Mouse (Mus musculus): ENCODE measurements around the gene Tectb. TPM values are rescaled to one million over a fixed set of nuclear protein-coding genes. Genes with fewer than 3 reads are reported as not detected.
A peak's percentile ranks its signal among the peaks of the same experiment; 100 is the strongest.

Tectb gene
- polyA plus RNA-seq, 1 experiment from 2014 or later, result not detected

DNA sequence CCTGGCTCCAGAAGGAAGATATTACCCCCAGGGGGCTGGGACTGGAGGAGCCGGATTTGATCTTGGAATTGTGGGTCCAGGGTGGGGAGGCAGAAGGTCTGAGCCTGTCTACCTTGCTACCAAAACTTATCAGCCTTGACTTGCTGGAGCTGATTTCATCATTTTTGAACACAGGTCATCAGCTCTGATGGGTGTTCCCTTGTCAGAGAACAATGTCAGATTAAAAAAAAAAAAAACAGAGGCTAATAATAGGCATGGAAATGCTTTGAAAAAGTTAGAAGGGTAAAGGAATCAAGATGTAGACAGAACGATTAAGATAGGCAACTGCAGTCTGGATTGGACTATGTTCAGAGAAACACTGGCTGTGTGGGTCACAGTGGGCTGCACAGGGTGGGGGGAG is 11.1 kb downstream of the Tectb start:
- ATAC-seq (ENCODE audit: extremely low read depth, insufficient number of reproducible peaks, low FRiP score, low TSS enrichment), result no peak
- Histone ChIP-seq H3K4me3 (no peak overlapping the region), H3K4me2 (no peak overlapping the region), H3K9me3 (no peaks in the 10 kb centered on the region), H3K9ac (no peak overlapping the region), H3K27ac (replicated peaks) (no peak overlapping the region), H3K36me3 (no peaks in the 10 kb centered on the region), H3K4me1 (peaks cover 23% of the 10 kb centered on the region), H3K27me3 (replicated peaks) (no peaks in the 10 kb centered on the region)
- 58% methylated on average over 2 of the region's 2 CpGs for WGBS

DNA sequence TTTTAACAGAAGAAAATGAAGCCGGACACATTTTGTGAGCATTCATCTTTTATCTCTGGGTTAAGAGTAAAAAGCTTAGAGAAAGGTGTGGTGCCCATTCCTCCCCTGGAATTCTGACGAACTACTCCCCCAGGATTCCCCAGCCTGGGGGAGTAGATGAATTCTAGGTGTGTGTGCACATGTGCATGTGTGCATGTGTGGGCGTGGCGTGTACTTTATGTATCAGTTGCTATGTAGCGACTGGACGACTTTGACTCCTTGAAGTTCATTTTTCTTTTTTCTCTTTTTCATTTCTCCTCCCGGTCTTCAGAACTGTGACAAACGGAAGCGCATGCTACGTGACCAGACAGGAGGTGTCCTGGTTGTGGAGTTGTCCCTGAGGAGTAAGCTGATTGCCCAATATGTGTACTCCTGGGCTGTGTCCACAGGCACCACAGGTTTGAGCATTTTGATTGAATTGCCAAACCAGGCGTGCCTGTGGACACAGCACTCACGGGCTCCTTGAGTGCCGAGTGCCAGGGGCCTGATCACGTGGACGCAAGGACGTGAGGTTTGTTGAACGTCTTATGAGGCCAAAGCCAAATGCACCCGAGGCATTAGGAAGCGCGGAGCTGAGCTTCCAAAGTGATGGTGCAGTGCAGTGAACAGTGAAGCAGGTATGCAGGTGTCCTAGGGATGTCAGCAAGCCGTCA is 11.9 kb downstream of the Tectb start:
- H3K4me3 ChIP-seq, result no peak overlapping the region
- no peak overlapping the region for H3K4me2 ChIP-seq
- no peak overlapping the region for H3K27ac ChIP-seq (replicated peaks)
- 79% methylated on average over 21 of the region's 21 CpGs for WGBS
- H3K9ac ChIP-seq, result no peak overlapping the region
- no peak for ATAC-seq (ENCODE audit: extremely low read depth, insufficient number of reproducible peaks, low FRiP score, low TSS enrichment)
- no peaks in the 10 kb centered on the region for H3K9me3 ChIP-seq
- no peaks in the 10 kb centered on the region for H3K27me3 ChIP-seq (replicated peaks)
- peaks cover 23% of the 10 kb centered on the region for H3K4me1 ChIP-seq
- H3K36me3 ChIP-seq, result no peaks in the 10 kb centered on the region

DNA sequence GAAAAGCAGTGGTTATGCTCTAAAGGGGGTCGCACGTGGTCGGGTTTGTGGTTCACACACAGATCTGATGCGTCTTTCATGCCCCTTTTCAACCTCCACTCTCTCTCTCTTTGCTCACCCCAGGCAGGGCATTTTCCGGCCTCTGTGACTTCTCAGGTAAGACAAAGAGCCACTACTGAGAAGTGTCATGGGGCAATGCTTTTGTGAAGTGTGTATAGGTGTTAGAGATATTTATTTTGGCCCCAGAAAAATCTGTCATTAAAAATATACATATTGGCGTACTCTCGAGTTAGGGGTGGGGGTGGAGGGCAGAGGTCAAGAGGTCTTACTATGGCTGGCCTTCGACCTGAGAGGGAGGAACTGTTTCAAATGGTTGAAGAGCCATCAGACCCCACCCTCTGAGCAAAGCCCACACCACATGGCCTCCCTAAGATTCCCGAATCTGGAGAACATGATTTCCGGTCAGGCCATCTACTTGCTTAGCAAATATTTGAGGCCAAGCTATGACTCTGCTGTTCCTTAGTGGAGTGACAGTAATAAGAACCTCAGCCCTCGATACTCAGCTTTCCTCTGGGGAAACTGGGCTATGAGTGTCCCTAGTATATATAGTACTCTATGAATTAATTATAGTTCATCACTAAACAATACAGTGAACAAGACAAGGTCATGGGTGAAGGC is 13.3 kb downstream of the Tectb start:
- Histone ChIP-seq H3K4me3 (no peak overlapping the region), H3K9ac (no peak overlapping the region), H3K36me3 (no peaks in the 10 kb centered on the region), H3K27me3 (replicated peaks) (0 out of 2 replicates have a peak, but pooled peaks cover under 1% of the 10 kb centered on the region), H3K4me2 (no peak overlapping the region), H3K4me1 (peaks cover 23% of the 10 kb centered on the region), H3K9me3 (no peaks in the 10 kb centered on the region), H3K27ac (replicated peaks) (no peak overlapping the region)
- WGBS, result 75% methylated on average over 11 of the region's 11 CpGs
- no peak for ATAC-seq (ENCODE audit: extremely low read depth, insufficient number of reproducible peaks, low FRiP score, low TSS enrichment)

DNA sequence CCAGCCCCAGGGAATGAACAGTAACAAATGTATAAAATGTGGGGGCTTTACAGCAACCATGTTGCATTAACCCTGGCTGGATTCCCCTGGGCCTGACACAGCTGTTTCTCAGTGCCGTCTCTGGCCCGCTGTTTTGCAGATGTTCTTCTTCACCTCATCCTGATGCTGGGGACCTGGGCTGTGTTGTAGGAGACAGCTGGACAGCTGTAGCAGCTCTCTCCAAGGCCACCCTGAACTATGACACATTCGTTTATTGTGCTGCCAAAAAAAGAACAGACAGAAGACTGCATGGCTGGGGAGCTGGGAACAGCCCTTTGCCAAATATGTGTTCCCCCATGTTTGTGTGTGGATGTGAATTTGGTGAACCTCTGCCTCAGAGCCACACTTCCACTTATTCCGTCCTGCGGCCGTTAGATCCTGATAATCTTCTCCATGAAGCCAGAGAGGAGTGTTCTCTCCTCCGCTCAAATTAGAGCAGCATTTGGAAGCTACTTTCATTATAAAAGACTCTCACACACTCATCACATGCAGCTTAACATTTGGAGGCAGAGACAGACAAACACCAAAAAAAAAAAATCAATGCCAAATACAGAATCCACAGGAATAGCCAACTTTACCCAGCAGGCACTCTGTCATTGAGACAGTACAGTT is 14.1 kb downstream of the Tectb start:
- H3K4me3 ChIP-seq, result no peak overlapping the region
- H3K9ac ChIP-seq, result no peak overlapping the region
- H3K4me1 ChIP-seq, result peaks cover 22% of the 10 kb centered on the region
- no peak overlapping the region for H3K4me2 ChIP-seq
- no peaks in the 10 kb centered on the region for H3K36me3 ChIP-seq
- WGBS, result 53% methylated on average over 7 of the region's 7 CpGs
- no peaks in the 10 kb centered on the region for H3K9me3 ChIP-seq
- 0 out of 2 replicates have a peak, but pooled peaks cover 3% of the 10 kb centered on the region for H3K27me3 ChIP-seq (replicated peaks)
- no peak for ATAC-seq (ENCODE audit: extremely low read depth, insufficient number of reproducible peaks, low FRiP score, low TSS enrichment)
- H3K27ac ChIP-seq (replicated peaks), result no peak overlapping the region

DNA sequence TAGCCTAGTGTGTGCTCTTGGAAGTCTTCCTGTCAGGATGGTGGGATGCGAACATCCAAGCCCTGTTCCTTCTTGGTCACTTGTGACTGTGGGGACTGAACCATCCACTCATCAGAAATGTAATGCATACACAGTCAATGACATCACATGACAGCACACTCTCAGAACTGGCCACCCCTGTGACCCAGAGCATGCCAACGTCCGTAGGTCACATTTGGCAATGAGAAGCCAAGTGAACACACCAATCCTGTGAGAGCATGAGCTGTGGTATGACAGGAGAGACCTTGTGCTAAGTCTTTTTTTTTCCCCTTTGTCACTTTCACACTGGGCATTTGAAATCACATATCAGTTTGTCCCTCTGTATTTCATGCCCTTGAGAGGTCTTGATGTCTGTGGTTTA is 15.0 kb downstream of the Tectb start:
- Histone ChIP-seq H3K9me3 (no peaks in the 10 kb centered on the region), H3K4me2 (no peak overlapping the region), H3K4me3 (no peak overlapping the region), H3K9ac (no peak overlapping the region), H3K27me3 (replicated peaks) (0 out of 2 replicates have a peak, but pooled peaks cover 6% of the 10 kb centered on the region), H3K27ac (replicated peaks) (no peak overlapping the region), H3K36me3 (no peaks in the 10 kb centered on the region), H3K4me1 (peaks cover 16% of the 10 kb centered on the region)
- 77% methylated on average over 3 of the region's 3 CpGs for WGBS
- ATAC-seq (ENCODE audit: extremely low read depth, insufficient number of reproducible peaks, low FRiP score, low TSS enrichment), result no peak

DNA sequence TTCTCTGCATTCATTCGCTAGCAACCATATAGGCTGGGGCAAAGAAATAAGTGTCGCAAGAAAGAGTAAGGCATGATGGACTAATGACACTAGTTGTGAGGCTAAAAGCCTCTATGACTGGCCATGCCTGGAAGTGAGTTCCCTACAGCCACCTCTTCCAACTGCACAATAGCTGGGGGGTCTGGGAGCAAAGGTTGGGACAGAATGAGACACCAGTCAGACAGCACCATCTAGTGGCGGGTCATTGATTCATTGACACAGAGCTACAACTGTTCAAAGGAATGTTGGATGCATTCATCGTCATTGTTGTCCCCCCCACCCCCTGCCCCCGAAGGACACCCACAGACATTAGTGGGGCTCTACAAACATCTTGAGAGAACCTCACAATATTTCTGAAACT is 17.8 kb downstream of the Tectb start:
- H3K4me2 ChIP-seq, result peak overlapping the region; percentile 57
- H3K27me3 ChIP-seq (replicated peaks), result 0 out of 2 replicates have a peak, but pooled peaks cover 9% of the 10 kb centered on the region
- ATAC-seq (ENCODE audit: extremely low read depth, insufficient number of reproducible peaks, low FRiP score, low TSS enrichment), result no peak
- peaks cover 12% of the 10 kb centered on the region for H3K4me1 ChIP-seq
- H3K4me3 ChIP-seq, result 0 out of 2 replicates have a peak overlapping the region, but pooled peaks have one; percentile 21
- no peaks in the 10 kb centered on the region for H3K36me3 ChIP-seq
- H3K9me3 ChIP-seq, result no peaks in the 10 kb centered on the region
- 32% methylated on average over 5 of the region's 5 CpGs for WGBS
- H3K9ac ChIP-seq, result no peak overlapping the region
- no peak overlapping the region for H3K27ac ChIP-seq (replicated peaks)

DNA sequence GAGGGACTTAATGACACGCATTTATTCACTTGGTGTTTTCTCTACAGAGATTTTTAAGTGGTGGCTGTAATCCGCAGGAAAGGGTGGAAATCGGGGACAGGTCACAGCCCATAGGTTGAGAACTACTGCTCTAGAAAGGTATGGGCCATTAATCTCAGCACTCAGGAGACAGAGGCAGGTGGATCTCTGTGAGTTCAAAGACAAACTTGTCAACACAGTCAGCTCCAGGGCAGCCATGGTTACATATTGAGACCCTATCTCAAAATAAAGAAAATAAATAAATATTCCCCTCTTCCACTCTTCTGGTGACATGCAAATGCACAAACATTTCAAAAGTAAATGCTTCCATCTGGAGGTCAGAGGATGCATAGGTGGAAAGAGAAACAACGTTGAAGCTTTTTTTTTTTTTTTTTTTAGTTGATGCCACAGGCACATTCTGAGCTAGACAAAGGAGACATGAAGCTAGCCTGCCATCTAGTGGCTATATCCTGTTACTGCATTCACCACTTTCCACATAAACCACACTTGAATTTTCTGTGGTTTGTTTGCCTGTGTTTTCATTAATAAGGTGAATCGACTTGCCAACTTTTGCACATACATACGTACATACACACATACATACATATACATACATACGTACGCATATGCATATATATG is 26.1 kb downstream of the Tectb start:
- H3K4me3 ChIP-seq, result no peak overlapping the region
- H3K4me1 ChIP-seq, result no peaks in the 10 kb centered on the region
- no peak overlapping the region for H3K4me2 ChIP-seq
- no peak for ATAC-seq (ENCODE audit: extremely low read depth, insufficient number of reproducible peaks, low FRiP score, low TSS enrichment)
- 36% methylated on average over 8 of the region's 8 CpGs for WGBS
- no peak overlapping the region for H3K9ac ChIP-seq
- H3K36me3 ChIP-seq, result no peaks in the 10 kb centered on the region
- H3K27ac ChIP-seq (replicated peaks), result no peak overlapping the region
- H3K27me3 ChIP-seq (replicated peaks), result peaks cover 17% of the 10 kb centered on the region
- H3K9me3 ChIP-seq, result no peaks in the 10 kb centered on the region

DNA sequence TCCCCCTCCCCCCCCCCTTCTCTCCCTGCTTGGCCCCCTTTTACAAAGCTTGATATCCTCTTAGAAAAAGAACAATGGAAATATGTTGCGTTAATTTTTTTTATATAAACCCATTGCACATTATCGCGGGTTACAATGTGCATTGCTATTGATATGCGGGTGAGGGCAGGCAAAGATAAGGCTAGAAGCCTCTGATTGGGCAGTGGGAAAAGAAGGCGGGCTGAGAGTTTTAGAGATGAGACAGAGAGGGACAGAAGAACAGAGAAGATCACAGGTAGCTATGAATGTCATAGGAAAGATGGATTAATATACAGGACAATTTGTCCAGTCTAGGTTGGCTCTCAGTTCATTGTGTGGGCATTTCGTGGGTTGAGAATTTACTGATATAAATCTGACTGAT is 26.7 kb downstream of the Tectb start:
- WGBS, result 49% methylated on average over 6 of the region's 6 CpGs
- H3K36me3 ChIP-seq, result no peaks in the 10 kb centered on the region

DNA sequence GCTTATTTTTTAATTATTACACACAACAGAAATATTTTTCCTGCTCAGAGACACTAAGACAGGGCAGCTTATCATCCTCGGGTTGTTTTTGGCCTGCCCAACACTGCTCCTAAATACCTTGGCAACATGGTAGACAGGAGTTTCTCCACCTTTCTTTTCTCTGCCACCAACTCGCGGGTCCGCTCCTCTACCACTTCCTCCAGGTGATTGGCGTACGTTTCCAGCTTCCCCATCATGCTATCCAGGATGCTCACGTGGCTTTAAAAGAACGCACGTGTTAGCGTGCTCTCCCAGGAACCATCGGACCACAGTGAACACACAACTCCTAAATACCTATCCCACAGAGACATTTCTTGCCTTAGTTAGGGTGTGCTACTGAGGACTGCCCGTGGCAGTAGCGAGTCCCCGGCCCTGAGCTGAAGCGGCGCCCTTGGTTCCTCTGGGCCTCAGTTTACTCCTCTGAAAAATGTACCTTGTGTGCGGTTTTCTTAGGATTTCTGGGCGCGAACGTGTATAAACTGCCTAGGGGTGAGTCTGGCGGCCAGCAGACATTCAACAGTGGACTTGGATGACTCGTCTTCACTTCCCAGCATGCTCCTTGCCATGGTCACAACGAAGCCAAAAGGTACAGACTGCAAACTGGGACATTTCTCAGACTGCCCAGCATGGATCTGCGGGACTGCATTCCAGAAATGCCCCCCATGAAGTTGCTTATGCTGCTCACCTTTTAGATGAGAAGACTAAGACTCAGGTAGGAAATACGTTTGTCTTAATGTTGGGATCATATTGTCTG is 27.4 kb downstream of the Tectb start:
- WGBS, result 55% methylated on average over 25 of the region's 25 CpGs
- no peak overlapping the region for H3K4me3 ChIP-seq
- peaks cover 17% of the 10 kb centered on the region for H3K27me3 ChIP-seq (replicated peaks)
- H3K4me1 ChIP-seq, result no peaks in the 10 kb centered on the region
- H3K9ac ChIP-seq, result no peak overlapping the region
- H3K36me3 ChIP-seq, result no peaks in the 10 kb centered on the region
- H3K9me3 ChIP-seq, result no peaks in the 10 kb centered on the region
- H3K27ac ChIP-seq (replicated peaks), result no peak overlapping the region
- ATAC-seq (ENCODE audit: extremely low read depth, insufficient number of reproducible peaks, low FRiP score, low TSS enrichment), result no peak
- H3K4me2 ChIP-seq, result no peak overlapping the region

More for the DNA sequence above, 26.7 kb downstream of the Tectb start:
- Histone ChIP-seq H3K4me1 (no peaks in the 10 kb centered on the region), H3K4me2 (no peak overlapping the region), H3K9me3 (no peaks in the 10 kb centered on the region), H3K9ac (no peak overlapping the region), H3K27me3 (replicated peaks) (peaks cover 17% of the 10 kb centered on the region), H3K27ac (replicated peaks) (no peak overlapping the region), H3K4me3 (no peak overlapping the region)
- ATAC-seq (ENCODE audit: extremely low read depth, insufficient number of reproducible peaks, low FRiP score, low TSS enrichment), result no peak

DNA sequence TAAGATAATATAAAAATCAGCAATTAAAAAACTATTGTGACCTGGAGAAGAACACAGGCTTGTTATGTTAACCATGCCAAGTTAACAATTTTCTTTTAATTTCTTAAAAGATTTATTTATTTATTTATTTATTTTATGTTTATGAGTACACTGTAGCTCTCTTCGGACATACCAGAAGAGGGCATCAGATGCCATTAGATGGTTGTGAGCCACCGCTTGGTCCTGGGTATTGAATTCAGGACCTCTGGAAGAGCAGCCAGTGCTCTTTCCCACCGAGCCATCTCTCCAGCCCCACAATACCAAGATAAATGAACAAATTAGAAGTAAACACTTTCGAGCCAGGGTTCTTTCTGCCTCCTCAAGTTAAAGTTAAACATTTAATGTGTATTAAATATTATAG is 28.1 kb downstream of the Tectb start:
- Histone ChIP-seq H3K27me3 (replicated peaks) (peaks cover 17% of the 10 kb centered on the region), H3K36me3 (no peaks in the 10 kb centered on the region), H3K4me2 (no peak overlapping the region), H3K9me3 (no peaks in the 10 kb centered on the region), H3K27ac (replicated peaks) (no peak overlapping the region), H3K9ac (no peak overlapping the region), H3K4me3 (no peak overlapping the region), H3K4me1 (no peaks in the 10 kb centered on the region)
- no peak for ATAC-seq (ENCODE audit: extremely low read depth, insufficient number of reproducible peaks, low FRiP score, low TSS enrichment)
- WGBS, result 69% methylated on average over 4 of the region's 4 CpGs

DNA sequence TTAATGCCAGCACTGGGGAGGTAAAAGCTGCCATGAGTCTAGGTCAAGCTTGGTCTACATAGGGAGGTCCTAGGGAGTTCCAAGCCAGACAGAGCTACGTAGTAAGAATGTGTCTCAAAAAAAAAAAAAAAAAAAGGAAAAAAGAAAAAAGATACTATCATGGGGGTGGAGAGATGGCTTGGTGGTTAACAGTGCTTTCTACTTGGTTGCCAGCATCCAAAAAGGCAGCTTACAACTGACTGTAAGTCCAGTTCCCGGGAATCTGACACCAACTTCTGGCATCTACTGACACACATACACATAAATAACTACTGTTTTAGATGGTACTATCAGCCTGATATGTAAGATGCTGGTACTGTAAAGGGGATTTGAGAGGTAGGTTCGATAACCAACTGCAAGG is 28.6 kb downstream of the Tectb start:
- Histone ChIP-seq H3K4me1 (no peaks in the 10 kb centered on the region), H3K4me2 (no peak overlapping the region), H3K27ac (replicated peaks) (no peak overlapping the region), H3K36me3 (no peaks in the 10 kb centered on the region), H3K9me3 (no peaks in the 10 kb centered on the region), H3K4me3 (no peak overlapping the region), H3K9ac (no peak overlapping the region), H3K27me3 (replicated peaks) (peaks cover 17% of the 10 kb centered on the region)
- no peak for ATAC-seq (ENCODE audit: extremely low read depth, insufficient number of reproducible peaks, low FRiP score, low TSS enrichment)
- WGBS, result 74% methylated on average over 3 of the region's 3 CpGs
